Mouse (Mus musculus): ENCODE measurements around the gene H2-Q10. TPM values are rescaled to one million over a fixed set of nuclear protein-coding genes. Genes with fewer than 3 reads are reported as not detected.
"Not testable (repeated sequence)": the region's sequence is repeated elsewhere in the genome, so short reads cannot be mapped to it uniquely, and the experiment has no call there.

The H2-Q10 gene
- polyA plus RNA-seq, 1 experiment from 2014 or later, result 0.69 TPM

DNA sequence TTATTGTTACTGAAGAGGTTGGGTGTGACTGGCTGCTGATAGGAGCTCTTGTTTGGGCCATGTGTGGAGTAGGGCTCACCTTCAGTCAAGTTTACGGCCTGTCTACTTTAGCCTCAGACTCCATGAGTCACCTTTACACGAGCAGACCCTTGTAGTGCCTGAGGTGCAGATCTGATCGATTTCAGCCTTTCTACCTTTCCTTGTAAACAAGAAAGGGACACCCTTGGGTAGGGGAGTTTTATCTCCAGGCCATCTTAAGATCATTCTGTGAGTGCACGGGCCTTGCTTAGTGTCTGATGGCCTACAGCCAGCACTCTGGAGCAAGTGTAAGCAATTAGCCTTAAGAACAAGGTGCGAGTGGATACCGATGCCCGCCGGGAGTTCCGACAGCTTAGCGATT lies 37.0 kb downstream of the H2-Q10 start:
- no peak overlapping the region for H3K4me2 ChIP-seq (replicated peaks)
- no peaks in the 10 kb centered on the region for H3K9me3 ChIP-seq
- WGBS, result 10% methylated on average over 10 of the region's 10 CpGs
- no peak overlapping the region for H3K27ac ChIP-seq
- H3K27me3 ChIP-seq, result peaks cover 61% of the 10 kb centered on the region
- H3K9ac ChIP-seq (replicated peaks), result no peak overlapping the region
- H3K36me3 ChIP-seq, result no peaks in the 10 kb centered on the region
- H3K4me3 ChIP-seq (replicated peaks), result no peak overlapping the region
- H3K4me1 ChIP-seq (replicated peaks), result peaks cover 14% of the 10 kb centered on the region; the same call in 1 of the 2 replicates
- ATAC-seq, result no peak

DNA sequence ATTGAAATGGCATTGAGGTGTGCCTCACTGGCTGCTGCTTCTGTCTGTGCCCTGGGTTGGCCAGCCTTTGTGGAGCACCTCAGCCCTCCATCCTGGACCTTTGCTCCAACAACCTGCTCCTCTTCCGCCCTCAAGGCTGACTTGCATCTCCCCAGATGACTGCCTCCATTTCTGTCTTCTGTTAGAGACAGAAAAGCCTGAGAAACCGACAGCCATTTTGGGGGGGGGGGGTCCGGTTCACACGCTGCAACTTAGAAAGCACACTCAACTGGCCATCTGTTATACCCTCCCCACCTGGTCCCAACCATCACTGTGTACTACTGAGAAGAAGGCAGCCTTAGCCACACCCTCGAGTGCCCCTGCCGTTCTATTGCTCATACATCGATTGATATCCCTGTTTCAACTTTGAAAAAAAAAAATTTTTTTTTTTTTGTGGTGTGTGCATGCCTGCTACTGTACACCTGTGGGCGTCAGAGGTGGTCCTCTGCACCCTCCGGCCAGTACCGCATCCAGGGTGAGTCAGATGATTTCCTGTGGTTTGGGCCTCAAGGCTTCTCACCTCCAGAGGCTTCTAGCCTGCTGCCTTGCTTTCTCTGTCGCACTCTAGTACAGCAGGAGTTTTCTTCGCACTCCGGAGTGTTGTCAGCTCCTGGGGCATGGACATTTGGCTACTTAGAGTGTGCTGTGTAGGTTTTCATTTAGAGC lies 37.8 kb downstream of the H2-Q10 start:
- Histone ChIP-seq H3K4me2 (replicated peaks) (no peak overlapping the region), H3K36me3 (no peaks in the 10 kb centered on the region), H3K4me3 (replicated peaks) (no peak overlapping the region), H3K27me3 (peaks cover 59% of the 10 kb centered on the region), H3K4me1 (replicated peaks) (0 out of 2 replicates have a peak, but pooled peaks cover 14% of the 10 kb centered on the region), H3K9me3 (no peaks in the 10 kb centered on the region), H3K9ac (replicated peaks) (no peak overlapping the region), H3K27ac (no peak overlapping the region)
- 25% methylated on average over 13 of the region's 13 CpGs for WGBS
- ATAC-seq, result no peak

- ATAC-seq; H3K9ac ChIP-seq (replicated peaks); H3K36me3 ChIP-seq; H3K27ac ChIP-seq; H3K9me3 ChIP-seq; H3K4me3 ChIP-seq (replicated peaks); H3K4me2 ChIP-seq (replicated peaks): not testable (repeated sequence)
- H3K4me1 ChIP-seq (replicated peaks), result 0 out of 2 replicates have a peak, but pooled peaks cover 14% of the 10 kb centered on the region
- H3K27me3 ChIP-seq, result peaks cover 58% of the 10 kb centered on the region
- WGBS, result 46% methylated on average over 5 of the region's 5 CpGs
Measured at GRCm38 (mm10) chr17:35508279-35508678, 38.4 kb downstream of the H2-Q10 start.

GRCm38 (mm10) chr17:35509284-35509683 lies 39.4 kb downstream of the H2-Q10 start:
- ATAC-seq, result no peak

GRCm38 (mm10) chr17:35512916-35513626 lies 43.2 kb downstream of the H2-Q10 start:
- no peak for ATAC-seq
- Histone ChIP-seq H3K4me2 (replicated peaks) (no peak overlapping the region), H3K27me3 (peaks cover 22% of the 10 kb centered on the region), H3K4me1 (replicated peaks) (peaks cover 37% of the 10 kb centered on the region), H3K4me3 (replicated peaks) (no peak overlapping the region), H3K36me3 (no peaks in the 10 kb centered on the region), H3K9me3 (no peaks in the 10 kb centered on the region), H3K27ac (no peak overlapping the region), H3K9ac (replicated peaks) (no peak overlapping the region)
- WGBS, result 93% methylated on average over 7 of the region's 7 CpGs

More at GRCm38 (mm10) chr17:35509284-35509683, 39.4 kb downstream of the H2-Q10 start:
- 31% methylated on average over 8 of the region's 8 CpGs for WGBS
- Histone ChIP-seq H3K9ac (replicated peaks) (no peak overlapping the region), H3K36me3 (no peaks in the 10 kb centered on the region), H3K4me2 (replicated peaks) (no peak overlapping the region), H3K4me3 (replicated peaks) (no peak overlapping the region), H3K27ac (no peak overlapping the region), H3K4me1 (replicated peaks) (peaks cover 18% of the 10 kb centered on the region; the same call in 1 of the 2 replicates), H3K9me3 (no peaks in the 10 kb centered on the region), H3K27me3 (peaks cover 49% of the 10 kb centered on the region)

DNA sequence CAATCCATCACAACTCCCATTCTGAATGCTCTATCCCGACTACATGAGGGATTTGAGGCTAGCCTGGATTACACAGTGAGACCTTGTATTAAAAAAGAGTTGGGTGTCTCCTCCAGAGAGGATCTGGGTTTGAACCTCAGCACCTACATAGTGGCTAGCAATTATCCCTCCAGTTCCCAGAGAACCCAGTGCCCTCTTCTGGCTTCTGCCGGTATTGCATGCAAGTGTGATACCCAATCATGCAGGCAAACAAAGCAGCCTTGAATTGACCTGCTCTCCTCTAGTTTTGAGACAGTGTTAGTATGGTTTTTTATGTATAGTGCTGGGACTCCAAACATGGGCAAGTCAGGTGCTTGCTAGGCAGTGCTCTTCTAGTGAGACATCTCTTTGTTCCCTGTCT lies 44.0 kb downstream of the H2-Q10 start:
- Histone ChIP-seq H3K4me3 (replicated peaks) (no peak overlapping the region), H3K9me3 (no peaks in the 10 kb centered on the region), H3K9ac (replicated peaks) (no peak overlapping the region), H3K4me2 (replicated peaks) (no peak overlapping the region), H3K4me1 (replicated peaks) (peaks cover 37% of the 10 kb centered on the region), H3K27ac (no peak overlapping the region), H3K36me3 (no peaks in the 10 kb centered on the region), H3K27me3 (peaks cover 17% of the 10 kb centered on the region)
- 18% methylated on average over 2 of the region's 2 CpGs for WGBS
- no peak for ATAC-seq

- no peak overlapping the region for H3K4me3 ChIP-seq (replicated peaks)
- H3K9ac ChIP-seq (replicated peaks), result no peak overlapping the region
- peaks cover 11% of the 10 kb centered on the region for H3K27me3 ChIP-seq
- no peaks in the 10 kb centered on the region for H3K36me3 ChIP-seq
- H3K4me2 ChIP-seq (replicated peaks), result peak overlapping the region; percentile 80
- H3K4me1 ChIP-seq (replicated peaks), result peaks cover 34% of the 10 kb centered on the region
- ATAC-seq, result no peak
- no peaks in the 10 kb centered on the region for H3K9me3 ChIP-seq
- WGBS, result 60% methylated on average over 6 of the region's 6 CpGs
- H3K27ac ChIP-seq, result no peak overlapping the region
Measured at GRCm38 (mm10) chr17:35514756-35515155, 44.9 kb downstream of the H2-Q10 start.

DNA sequence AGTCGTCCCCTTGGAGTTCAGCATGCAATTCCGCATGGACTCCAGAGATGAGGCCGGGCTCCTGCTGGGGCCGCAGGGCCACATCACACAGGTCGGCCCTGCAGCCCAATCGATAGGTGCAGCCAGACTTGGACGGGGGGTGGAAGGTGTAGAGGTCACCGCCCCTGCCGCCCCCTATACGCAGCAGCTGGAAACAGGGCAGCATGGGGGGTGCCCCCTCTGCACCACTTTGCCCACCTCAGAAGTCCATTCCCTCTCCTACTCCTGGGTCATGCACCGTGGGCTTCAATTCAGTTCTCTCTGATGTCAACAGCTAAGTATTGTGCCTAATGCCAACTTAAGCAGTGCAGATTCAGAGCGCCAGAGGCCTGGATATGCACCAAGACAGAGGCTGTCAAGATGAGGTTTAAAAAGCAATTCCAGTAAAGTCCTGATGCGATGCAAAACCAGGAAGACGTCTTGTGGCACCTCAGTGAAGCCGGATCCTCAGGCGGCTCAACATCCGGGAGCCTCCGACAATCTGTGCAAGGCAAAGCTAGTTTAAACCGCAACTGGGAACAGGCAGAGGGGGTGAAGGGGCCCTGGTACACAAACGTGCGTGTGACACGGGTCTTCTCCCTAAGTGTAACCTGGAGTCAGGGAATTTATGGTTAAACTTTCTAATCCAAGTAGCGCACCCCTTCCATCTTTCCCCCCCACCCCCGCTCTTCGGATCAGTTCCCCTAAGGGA lies 46.2 kb downstream of the H2-Q10 start:
- Histone ChIP-seq H3K9me3 (no peaks in the 10 kb centered on the region), H3K36me3 (no peaks in the 10 kb centered on the region), H3K9ac (replicated peaks) (peak overlapping the region; percentile 54), H3K4me2 (replicated peaks) (peak overlapping the region; percentile 80), H3K4me3 (replicated peaks) (peak overlapping the region; percentile 46), H3K4me1 (replicated peaks) (peaks cover 34% of the 10 kb centered on the region), H3K27ac (no peak overlapping the region), H3K27me3 (peaks cover 10% of the 10 kb centered on the region)
- 7% methylated on average over 25 of the region's 25 CpGs for WGBS
- ATAC-seq, result peak; percentile 45

DNA sequence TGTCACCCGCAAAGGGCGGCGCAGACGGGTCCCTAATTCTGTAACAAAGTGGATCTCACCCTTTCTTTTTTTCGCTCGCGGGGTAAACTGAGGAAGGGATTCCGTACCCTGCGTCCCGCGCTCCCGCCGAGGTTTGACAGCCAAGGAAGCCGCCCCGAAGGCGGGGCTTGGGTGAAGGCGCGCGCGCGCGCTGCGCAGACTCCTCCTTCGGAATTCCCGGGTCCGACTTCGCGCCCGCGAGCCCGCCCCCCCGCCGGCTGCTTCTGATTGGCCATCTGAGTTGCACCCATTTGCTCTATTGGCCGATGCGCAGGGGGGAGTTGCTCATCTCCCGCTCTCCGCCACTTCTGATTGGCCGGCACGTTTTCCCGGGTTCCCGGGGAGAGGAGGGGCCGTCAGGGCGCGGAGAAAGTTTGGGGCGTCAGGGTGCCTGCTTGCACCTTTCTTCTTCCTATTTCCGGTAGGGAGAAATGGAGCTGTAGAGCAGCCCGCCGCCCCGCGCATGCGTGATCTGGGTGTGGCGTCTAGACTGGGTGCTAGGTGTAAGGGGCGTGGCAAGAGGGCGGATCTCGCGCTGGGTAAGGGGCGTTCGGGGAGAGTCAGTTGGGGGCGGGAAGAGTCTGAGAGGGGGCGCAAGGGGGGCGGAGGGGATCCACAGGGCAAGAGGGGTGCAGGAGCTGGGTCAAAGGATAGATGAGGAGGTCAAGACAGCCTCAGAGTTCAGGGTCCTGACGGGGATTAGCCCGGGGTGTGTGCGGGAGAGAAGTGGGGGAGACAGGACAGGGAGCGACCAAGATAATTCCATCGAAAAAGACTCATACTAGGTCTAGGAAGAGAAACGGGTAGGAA lies 47.0 kb downstream of the H2-Q10 start, which contains the start of the genes Tcf19 and Cchcr1:
Gene Tcf19, minus strand, starts transcription at position 173 of the 849 bp plus-strand sequence.
Gene Cchcr1, plus strand, starts transcription at position 449 of the 849 bp plus-strand sequence.
- 1% methylated on average over 67 of the region's 67 CpGs for WGBS
- H3K9ac ChIP-seq (replicated peaks), result peak within 1 kb of the TSS; percentile 54
- no peaks in the 10 kb centered on the region for H3K36me3 ChIP-seq
- H3K27me3 ChIP-seq, result peaks cover 10% of the 10 kb centered on the region
- no peaks in the 10 kb centered on the region for H3K9me3 ChIP-seq
- H3K4me3 ChIP-seq (replicated peaks), result peak within 1 kb of the TSS; percentile 46
- peak within 1 kb of the TSS; percentile 80 for H3K4me2 ChIP-seq (replicated peaks)
- peaks cover 34% of the 10 kb centered on the region for H3K4me1 ChIP-seq (replicated peaks)
- no peak within 1 kb of the TSS for H3K27ac ChIP-seq
- ATAC-seq, result peak; percentile 92

- WGBS, result 9% methylated on average over 12 of the region's 12 CpGs
- H3K4me1 ChIP-seq (replicated peaks), result peaks cover 34% of the 10 kb centered on the region
Measured at GRCm38 (mm10) chr17:35517526-35517925, 47.6 kb downstream of the H2-Q10 start.

More at GRCm38 (mm10) chr17:35517526-35517925, 47.6 kb downstream of the H2-Q10 start:
- Histone ChIP-seq H3K9ac (replicated peaks) (peak overlapping the region; percentile 42; the same call in 1 of the 2 replicates), H3K4me3 (replicated peaks) (peak overlapping the region; percentile 46), H3K9me3 (no peaks in the 10 kb centered on the region), H3K36me3 (no peaks in the 10 kb centered on the region), H3K27me3 (peaks cover 10% of the 10 kb centered on the region), H3K27ac (no peak overlapping the region), H3K4me2 (replicated peaks) (peak overlapping the region; percentile 80)
- ATAC-seq, result no peak

Measured in midbrain, embryonic 13.5 days (tissue).